Comparison of ENCODE assay signal across 23 mouse cellular contexts in genomic region chr16:57945404-57945803, GRCm38 (mm10).
"Had no signal": no experiment of that assay in that cellular context is flagged by ENCODE, and none has a peak within 500 bp of the region (broad histone marks: within the 10 kb centered on the region; RNA-seq: fewer than 3 reads in every experiment).

No protein-coding gene starts in this region.

- H3K9ac ChIP-seq: kidney, embryonic 15.5 days; limb, embryonic 12.5 days; limb, embryonic 15.5 days; liver, embryonic 14.5 days; liver, postnatal 0 days; lung, embryonic 14.5 days; neural tube, embryonic 13.5 days had no signal

- H3K27me3 ChIP-seq: kidney, embryonic 15.5 days; limb, embryonic 12.5 days; limb, embryonic 15.5 days; neural tube, embryonic 13.5 days had no signal

- H3K36me3 ChIP-seq: kidney, embryonic 15.5 days; limb, embryonic 12.5 days; limb, embryonic 15.5 days; neural tube, embryonic 13.5 days had no signal

- H3K4me1 ChIP-seq: kidney, embryonic 15.5 days; limb, embryonic 15.5 days; neural tube, embryonic 13.5 days had no signal

- DNase-seq: kidney, adult 2 months; kidney, postnatal 10 days; kidney, postnatal 36 days; layer of hippocampus, postnatal 36 days; liver, postnatal 0 days; lung, embryonic 14.5 days; right cerebral cortex, adult 18-20 months; right cerebral cortex, postnatal 14 days; right cerebral cortex, postnatal 4 days; thymus, adult 2 months; thymus, postnatal 14 days; thymus, postnatal 4 days had no signal

- H3K9me3 ChIP-seq: kidney, embryonic 15.5 days; limb, embryonic 12.5 days; limb, embryonic 15.5 days; neural tube, embryonic 13.5 days had no signal

- H3K4me2 ChIP-seq: kidney, embryonic 15.5 days; limb, embryonic 12.5 days; limb, embryonic 15.5 days; liver, embryonic 11.5 days; lung, embryonic 14.5 days; neural tube, embryonic 13.5 days had no signal

- H3K27ac ChIP-seq: kidney, embryonic 15.5 days; left cerebral cortex, adult 2 months; limb, embryonic 12.5 days; limb, embryonic 15.5 days; liver, embryonic 14.5 days; macrophage; neural tube, embryonic 13.5 days; stomach, postnatal 0 days had no signal

- H3K4me3 ChIP-seq: kidney, embryonic 15.5 days; left cerebral cortex, adult 2 months; limb, embryonic 12.5 days; limb, embryonic 15.5 days; neural tube, embryonic 13.5 days had no signal

- ATAC-seq: intestine, postnatal 0 days; liver, postnatal 0 days; lung, postnatal 0 days had no signal
